Mouse (Mus musculus): ENCODE data around the gene Bglap. TPM values are rescaled to one million over a fixed set of nuclear protein-coding genes. Genes with fewer than 3 reads are reported as not detected.

The Bglap gene
- polyA plus RNA-seq, 2 experiments: not detected

DNA sequence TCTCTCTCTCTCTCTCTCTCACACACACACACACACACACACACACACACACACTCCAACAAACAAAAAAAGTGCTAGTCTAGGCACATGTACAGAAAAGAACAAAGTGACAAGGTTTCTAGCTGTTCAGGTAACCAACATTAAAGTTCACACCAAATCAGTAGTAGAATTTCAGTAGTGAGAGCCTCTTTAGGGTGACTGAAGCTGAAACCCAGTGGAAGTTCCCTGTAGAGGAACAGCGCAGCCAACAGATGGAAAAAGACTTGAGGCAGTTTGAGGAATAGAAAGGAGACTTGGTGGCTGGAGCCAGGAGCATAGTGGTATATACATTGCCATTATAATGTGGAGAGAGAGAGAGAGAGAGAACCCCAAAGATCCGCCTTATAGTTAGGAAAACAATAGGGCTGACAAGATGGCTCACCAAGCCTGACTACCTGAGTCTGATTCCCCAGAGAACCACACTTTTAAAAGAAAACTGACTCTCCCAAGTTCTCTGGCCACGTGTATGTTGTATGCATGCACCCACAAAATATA lies 49.3 kb downstream of the Bglap start:
- Histone ChIP-seq H3K4me1 (replicated peaks; ENCODE audit: control insufficient read depth in 2 of 2, insufficient read depth in 2 of 2, low read length in 1 of 2) (peaks cover 35 to 37% of the 10 kb centered on the region in 2 experiments), H3K27me3 (ENCODE audit: control insufficient read depth, insufficient read depth, low read length) (no peaks in the 10 kb centered on the region), H3K36me3 (replicated peaks; ENCODE audit: control insufficient read depth, insufficient read depth, low read depth) (no peaks in the 10 kb centered on the region), H3K9me3 (ENCODE audit: control insufficient read depth, low read length) (no peaks in the 10 kb centered on the region), H3K4me2 (ENCODE audit: low read depth) (peak overlapping the region; percentile 94), H3K27ac (peak overlapping the region; percentile 97), H3K9ac (replicated peaks) (peak overlapping the region; percentile 86), H3K4me3 (ENCODE audit: insufficient read depth in 1 of 2, low read depth in 2 of 2, low read length in 2 of 2) (peak overlapping the region; percentile 78 to 88)
- 18% methylated on average over 3 of the region's 3 CpGs for whole genome bisulfite sequencing (ENCODE audit: insufficient replicate concordance)
- no peak for DNase-seq (ENCODE audit: low read depth in 3 of 3, low spot score in 3 of 3)
- no peak for ATAC-seq (ENCODE audit: insufficient read depth)
- TF ChIP-seq EP300 (IDR thresholded peaks at IDR 0.05; ENCODE audit: low read depth) (no peak), CTCF (IDR thresholded peaks at IDR 0.05; ENCODE audit: low read depth) (no peak)

- no peaks in the 10 kb centered on the region for H3K9me3 ChIP-seq (ENCODE audit: control insufficient read depth, low read length)
- H3K4me3 ChIP-seq (ENCODE audit: insufficient read depth in 1 of 2, low read depth in 2 of 2, low read length in 2 of 2): peak overlapping the region in 1 of 2 experiments; percentile 78; a peak in 2 of 4 replicates
- H3K4me2 ChIP-seq (ENCODE audit: low read depth): peak overlapping the region; percentile 94
- ATAC-seq (ENCODE audit: insufficient read depth): no peak
- peak overlapping the region; percentile 86 for H3K9ac ChIP-seq (replicated peaks)
- 54% methylated on average over 12 of the region's 12 CpGs for WGBS (ENCODE audit: insufficient replicate concordance)
- H3K27ac ChIP-seq: peak overlapping the region; percentile 97
- H3K4me1 ChIP-seq (replicated peaks; ENCODE audit: control insufficient read depth in 2 of 2, insufficient read depth in 2 of 2, low read length in 1 of 2): peaks cover 32% of the 10 kb centered on the region in 2 experiments
- H3K27me3 ChIP-seq (ENCODE audit: control insufficient read depth, insufficient read depth, low read length): no peaks in the 10 kb centered on the region
- H3K36me3 ChIP-seq (replicated peaks; ENCODE audit: control insufficient read depth, insufficient read depth, low read depth): no peaks in the 10 kb centered on the region
- DNase-seq (ENCODE audit: low read depth in 3 of 3, low spot score in 3 of 3): peak in 1 of 3 experiments; percentile 47
- TF ChIP-seq CTCF (IDR thresholded peaks at IDR 0.05; ENCODE audit: low read depth) (no peak), EP300 (IDR thresholded peaks at IDR 0.05; ENCODE audit: low read depth) (no peak)
These were observed 50.1 kb downstream of the Bglap start for GRCm38 (mm10) chr3:88334029-88334658.

Other genes starting within 250 kb of the Bglap start
- gene Mef2d, start 242.1 kb downstream of the Bglap start, polyA plus RNA-seq (2012; rRNA removed): 10.3 and 11.1 TPM in 2 replicates
- 6.4 and 7.5 TPM in 2 replicates for gene Mef2d, start 242.1 kb downstream of the Bglap start, polyA plus RNA-seq (2014; fragmentation: Nextera tagmentation; extraction: Ambion mirVana)
- gene Rhbg, start 129.8 kb downstream of the Bglap start, polyA plus RNA-seq (2012; rRNA removed): 5.6 and 7.8 TPM in 2 replicates
- 7.6 and 8.0 TPM in 2 replicates for gene Rhbg, start 129.8 kb downstream of the Bglap start, polyA plus RNA-seq (2014; fragmentation: Nextera tagmentation; extraction: Ambion mirVana)
- gene Gm38392, start 97.3 kb downstream of the Bglap start, polyA plus RNA-seq (2012; rRNA removed): not detected in 2 replicates
- gene Gm38392, start 97.3 kb downstream of the Bglap start, polyA plus RNA-seq (2014; fragmentation: Nextera tagmentation; extraction: Ambion mirVana): not detected in 2 replicates
- gene Tsacc, start 87.5 kb downstream of the Bglap start, polyA plus RNA-seq (2012; rRNA removed): 2.3 and 2.5 TPM in 2 replicates
- 3.7 and 4.6 TPM in 2 replicates for gene Tsacc, start 87.5 kb downstream of the Bglap start, polyA plus RNA-seq (2014; fragmentation: Nextera tagmentation; extraction: Ambion mirVana)
- 121 and 179 TPM in 2 replicates for gene Cct3, start 87.3 kb downstream of the Bglap start, polyA plus RNA-seq (2012; rRNA removed)
- 269 and 292 TPM in 2 replicates for gene Cct3, start 87.3 kb downstream of the Bglap start, polyA plus RNA-seq (2014; fragmentation: Nextera tagmentation; extraction: Ambion mirVana)
- 29.2 and 31.1 TPM in 2 replicates for gene Glmp, start 59.4 kb downstream of the Bglap start, polyA plus RNA-seq (2012; rRNA removed)
- 51.6 and 52.4 TPM in 2 replicates for gene Glmp, start 59.4 kb downstream of the Bglap start, polyA plus RNA-seq (2014; fragmentation: Nextera tagmentation; extraction: Ambion mirVana)
- gene Tmem79, start 48.3 kb downstream of the Bglap start, polyA plus RNA-seq (2012; rRNA removed): 0.70 and 0.92 TPM in 2 replicates
- 0.92 and 1.0 TPM in 2 replicates for gene Tmem79, start 48.3 kb downstream of the Bglap start, polyA plus RNA-seq (2014; fragmentation: Nextera tagmentation; extraction: Ambion mirVana)
- 33.6 and 36.6 TPM in 2 replicates for gene Smg5, start 48.2 kb downstream of the Bglap start, polyA plus RNA-seq (2012; rRNA removed)
- 18.8 and 23.7 TPM in 2 replicates for gene Smg5, start 48.2 kb downstream of the Bglap start, polyA plus RNA-seq (2014; fragmentation: Nextera tagmentation; extraction: Ambion mirVana)
- gene Paqr6, start 19.9 kb downstream of the Bglap start, polyA plus RNA-seq (2012; rRNA removed): 7.8 and 8.7 TPM in 2 replicates
- gene Paqr6, start 19.9 kb downstream of the Bglap start, polyA plus RNA-seq (2014; fragmentation: Nextera tagmentation; extraction: Ambion mirVana): 4.1 and 6.6 TPM in 2 replicates
- 0.27 and 0.38 TPM in 2 replicates for gene Bglap3, start 11.7 kb downstream of the Bglap start, polyA plus RNA-seq (2012; rRNA removed)
- gene Bglap3, start 11.7 kb downstream of the Bglap start, polyA plus RNA-seq (2014; fragmentation: Nextera tagmentation; extraction: Ambion mirVana): 0.29 and 0.38 TPM in 2 replicates
- gene Bglap2, start 5.8 kb downstream of the Bglap start, polyA plus RNA-seq (2012; rRNA removed): not detected in 2 replicates
- gene Bglap2, start 5.8 kb downstream of the Bglap start, polyA plus RNA-seq (2014; fragmentation: Nextera tagmentation; extraction: Ambion mirVana): not detected in 2 replicates
- 59.1 and 60.6 TPM in 2 replicates for gene Pmf1, start 25.9 kb upstream of the Bglap start, polyA plus RNA-seq (2012; rRNA removed)
- 73.8 and 81.2 TPM in 2 replicates for gene Pmf1, start 25.9 kb upstream of the Bglap start, polyA plus RNA-seq (2014; fragmentation: Nextera tagmentation; extraction: Ambion mirVana)
- 8.8 and 9.2 TPM in 2 replicates for gene Slc25a44, start 40.7 kb upstream of the Bglap start, polyA plus RNA-seq (2012; rRNA removed)
- 9.9 and 11.7 TPM in 2 replicates for gene Slc25a44, start 40.7 kb upstream of the Bglap start, polyA plus RNA-seq (2014; fragmentation: Nextera tagmentation; extraction: Ambion mirVana)
- gene Sema4a, start 76.7 kb upstream of the Bglap start, polyA plus RNA-seq (2012; rRNA removed): 12.7 and 17.8 TPM in 2 replicates
- gene Sema4a, start 76.7 kb upstream of the Bglap start, polyA plus RNA-seq (2014; fragmentation: Nextera tagmentation; extraction: Ambion mirVana): 9.1 and 10.5 TPM in 2 replicates
- gene Lmna, start 125.5 kb upstream of the Bglap start, polyA plus RNA-seq (2012; rRNA removed): 45.2 and 58.7 TPM in 2 replicates
- 115 and 132 TPM in 2 replicates for gene Lmna, start 125.5 kb upstream of the Bglap start, polyA plus RNA-seq (2014; fragmentation: Nextera tagmentation; extraction: Ambion mirVana)
- gene Mex3a, start 147.9 kb upstream of the Bglap start, polyA plus RNA-seq (2012; rRNA removed): 1.1 and 1.3 TPM in 2 replicates
- 0.74 and 0.82 TPM in 2 replicates for gene Mex3a, start 147.9 kb upstream of the Bglap start, polyA plus RNA-seq (2014; fragmentation: Nextera tagmentation; extraction: Ambion mirVana)
- 0.39 and 0.52 TPM in 2 replicates for gene Rab25, start 163.8 kb upstream of the Bglap start, polyA plus RNA-seq (2012; rRNA removed)
- gene Rab25, start 163.8 kb upstream of the Bglap start, polyA plus RNA-seq (2014; fragmentation: Nextera tagmentation; extraction: Ambion mirVana): 0.25 TPM in 1 of 2 replicates, not detected in the other
- gene Lamtor2, start 168.6 kb upstream of the Bglap start, polyA plus RNA-seq (2012; rRNA removed): 63.1 and 73.1 TPM in 2 replicates
- gene Lamtor2, start 168.6 kb upstream of the Bglap start, polyA plus RNA-seq (2014; fragmentation: Nextera tagmentation; extraction: Ambion mirVana): 60.5 and 62.0 TPM in 2 replicates
- gene Ubqln4, start 169.3 kb upstream of the Bglap start, polyA plus RNA-seq (2012; rRNA removed): 22.7 and 27.2 TPM in 2 replicates
- 17.9 and 20.9 TPM in 2 replicates for gene Ubqln4, start 169.3 kb upstream of the Bglap start, polyA plus RNA-seq (2014; fragmentation: Nextera tagmentation; extraction: Ambion mirVana)
- 165 and 230 TPM in 2 replicates for gene Ssr2, start 191.4 kb upstream of the Bglap start, polyA plus RNA-seq (2012; rRNA removed)
- gene Ssr2, start 191.4 kb upstream of the Bglap start, polyA plus RNA-seq (2014; fragmentation: Nextera tagmentation; extraction: Ambion mirVana): 168 and 173 TPM in 2 replicates
- 8.5 and 8.9 TPM in 2 replicates for gene Arhgef2, start 221.5 kb upstream of the Bglap start, polyA plus RNA-seq (2012; rRNA removed)
- 10.1 and 11.5 TPM in 2 replicates for gene Arhgef2, start 221.5 kb upstream of the Bglap start, polyA plus RNA-seq (2014; fragmentation: Nextera tagmentation; extraction: Ambion mirVana)